Mouse (Mus musculus): ENCODE measurements around the gene Pald1.

The Pald1 gene

GRCm38 (mm10) chr10:61284309-61284708 is 99.0 kb downstream of the Pald1 start:
- DNase-seq (ENCODE audit: low spot score in 2 of 2): no peak

GRCm38 (mm10) chr10:61281115-61281514 is 102.2 kb downstream of the Pald1 start:
- DNase-seq (ENCODE audit: low spot score in 2 of 2): no peak

GRCm38 (mm10) chr10:61277918-61278674 is 105.2 kb downstream of the Pald1 start:
- no peak for DNase-seq (ENCODE audit: low spot score in 2 of 2)

GRCm38 (mm10) chr10:61277051-61277450 is 106.3 kb downstream of the Pald1 start:
- DNase-seq (ENCODE audit: low spot score in 2 of 2): no peak

- DNase-seq (ENCODE audit: low spot score in 2 of 2): no peak
These were observed 107.6 kb downstream of the Pald1 start for GRCm38 (mm10) chr10:61275669-61276110.

GRCm38 (mm10) chr10:61274532-61274931 is 108.8 kb downstream of the Pald1 start:
- DNase-seq (ENCODE audit: low spot score in 2 of 2): no peak

- no peak for DNase-seq (ENCODE audit: low spot score in 2 of 2)
These were observed 109.5 kb downstream of the Pald1 start for GRCm38 (mm10) chr10:61273844-61274215.

GRCm38 (mm10) chr10:61273081-61273843 is 110.1 kb downstream of the Pald1 start, which contains the start of gene Adamts14:
Gene Adamts14, minus strand, starts transcription at chr10:61273438.
- DNase-seq (ENCODE audit: low spot score in 2 of 2): no peak

- DNase-seq (ENCODE audit: low spot score in 2 of 2): no peak
These were observed 110.7 kb downstream of the Pald1 start for GRCm38 (mm10) chr10:61272631-61273030.

GRCm38 (mm10) chr10:61272089-61272626 is 111.2 kb downstream of the Pald1 start:
- no peak for DNase-seq (ENCODE audit: low spot score in 2 of 2)

Measured in spleen, postnatal 4 days (tissue).